Mouse (Mus musculus) embryonic fibroblast, embryonic 13.5 days (primary cell): ENCODE measurements around the gene Ccdc97.
A peak's percentile ranks its signal among the peaks of the same experiment; 100 is the strongest.

Experiments used
- CTCF ChIP-seq: IDR thresholded peaks from 2 replicates; pipeline ENCODE4 v1.5.1; 2011; ENCODE audit warnings: mild to moderate bottlenecking, control low read depth, low read length, moderate library complexity, borderline replicate concordance; ENCODE audit not compliant: insufficient read depth
- POLR2A ChIP-seq: IDR thresholded peaks from 2 replicates; pipeline ENCODE4 v1.6.1; 2011; ENCODE audit warnings: low read depth, mild to moderate bottlenecking, control low read depth, low read length, moderate library complexity

DNA sequence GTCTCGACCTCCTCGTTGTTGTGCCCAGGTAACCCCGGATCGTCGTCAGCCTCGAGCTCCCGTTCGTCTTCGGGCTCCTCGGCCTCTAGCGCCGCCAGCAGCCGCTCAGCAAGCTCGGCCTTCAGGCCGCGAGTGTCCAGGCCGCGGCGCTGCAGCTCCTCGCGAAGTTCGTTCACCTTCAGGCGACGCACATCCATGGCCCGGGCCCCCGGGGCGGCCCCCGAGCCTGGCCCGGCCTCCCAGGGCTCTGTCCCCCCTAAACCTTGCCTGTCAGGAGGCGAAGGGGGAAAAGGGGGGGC is 35.5 kb upstream of the Ccdc97 start:
- 0 out of 2 replicates have a peak, but pooled peaks have one; percentile 10 for TF ChIP-seq CTCF
- no peak; the same call in 1 of the 2 replicates for TF ChIP-seq POLR2A
